Mouse (Mus musculus) myocyte (in vitro differentiated cells): ENCODE results near the gene Bcl2. TPM values are rescaled to one million over a fixed set of nuclear protein-coding genes. Genes with fewer than 3 reads are reported as not detected.

Experiments
- H3K27me3 ChIP-seq: one replicate; pipeline ENCODE4 v1.6.1; 2011; ENCODE audit not compliant: control insufficient read depth, insufficient read depth, insufficient read length
- H3K36me3 ChIP-seq: one replicate; pipeline ENCODE4 v1.6.1; 2011; ENCODE audit not compliant: control insufficient read depth, insufficient read depth
- H3K4me2 ChIP-seq: one replicate; pipeline ENCODE4 v1.6.1; 2011; ENCODE audit warnings: low read depth, control low read depth
- H3K4me3 ChIP-seq: one replicate; pipeline ENCODE4 v1.5.1; 2011; ENCODE audit warnings: mild to moderate bottlenecking, control low read depth, moderate library complexity
- H3K79me2 ChIP-seq: one replicate; pipeline ENCODE4 v1.6.1; 2011; ENCODE audit not compliant: control insufficient read depth, insufficient read depth
- H3ac ChIP-seq: one replicate; pipeline ENCODE4 v1.6.1; 2011; ENCODE audit not compliant: control insufficient read depth, insufficient read length
- CEBPB ChIP-seq: IDR thresholded peaks from 2 replicates; pipeline ENCODE4 v1.6.1; 2011; ENCODE audit warnings: mild to moderate bottlenecking, moderate library complexity; ENCODE audit not compliant: poor library complexity, insufficient read depth, severe bottlenecking
- E2F4 ChIP-seq: IDR thresholded peaks from one replicate; pipeline ENCODE4 v1.6.1; 2011; ENCODE audit warnings: mild to moderate bottlenecking, control low read depth, moderate library complexity; ENCODE audit not compliant: insufficient read depth
- MAX ChIP-seq: IDR thresholded peaks from one replicate; pipeline ENCODE4 v1.6.1; 2011; ENCODE audit warnings: low read depth, mild to moderate bottlenecking, control low read depth
- MYOD1 ChIP-seq, 3 experiments: IDR thresholded peaks; one replicate each; pipeline ENCODE4 v1.6.1; 2011; ENCODE audit warnings: control low read depth in 2 of 3, low read depth in 2 of 3, mild to moderate bottlenecking in 2 of 3, moderate library complexity in 1 of 3; ENCODE audit not compliant: insufficient read length in 2 of 3, control insufficient read depth in 1 of 3
- MYOG ChIP-seq, 3 experiments: IDR thresholded peaks; one replicate each; pipeline ENCODE4 v1.6.1; 2011; ENCODE audit warnings: control low read depth in 2 of 3, low read depth in 2 of 3, mild to moderate bottlenecking in 2 of 3; ENCODE audit not compliant: insufficient read length in 2 of 3, control insufficient read depth in 1 of 3, insufficient read depth in 1 of 3
- POLR2A ChIP-seq: IDR thresholded peaks from one replicate; pipeline ENCODE4 v1.6.1; 2011; ENCODE audit warnings: low read depth, mild to moderate bottlenecking, control low read depth, moderate library complexity; ENCODE audit not compliant: insufficient read length
- POLR2AphosphoS2 ChIP-seq: IDR thresholded peaks from one replicate; pipeline ENCODE4 v1.6.1; 2011; ENCODE audit warnings: low read depth, control low read depth; ENCODE audit not compliant: insufficient read length
- REST ChIP-seq: IDR thresholded peaks from one replicate; pipeline ENCODE4 v1.6.1; 2011; ENCODE audit warnings: mild to moderate bottlenecking, control low read depth, moderate library complexity; ENCODE audit not compliant: insufficient read depth, insufficient read length
- SRF ChIP-seq: IDR thresholded peaks from one replicate; pipeline ENCODE4 v1.6.1; 2011; ENCODE audit warnings: low read depth; ENCODE audit not compliant: control insufficient read depth, insufficient read length
- TCF12 ChIP-seq: IDR thresholded peaks from one replicate; pipeline ENCODE4 v1.6.1; 2011; ENCODE audit warnings: mild to moderate bottlenecking, control low read depth; ENCODE audit not compliant: poor library complexity, insufficient read depth, severe bottlenecking
- TCF3 ChIP-seq: IDR thresholded peaks from one replicate; pipeline ENCODE4 v1.6.1; 2011; ENCODE audit warnings: low read depth, control low read depth; ENCODE audit not compliant: insufficient read length
- USF1 ChIP-seq: IDR thresholded peaks from one replicate; pipeline ENCODE4 v1.6.1; 2011; ENCODE audit warnings: low read depth, mild to moderate bottlenecking, control low read depth, moderate library complexity
- polyA plus RNA-seq: library from polyadenylated mRNA; unstranded; fragments of >200 nt; fragmentation: generic; extraction: Trizol; gene quantifications from one replicate; pipeline ENCODE4 v1.2.1, GENCODE M21; 2012; ENCODE audit warnings: missing spikeins

The Bcl2 gene
- polyA plus RNA-seq, 1 experiment = 1.9 TPM

GRCm38 (mm10) chr1:106597575-106598291 is 116.3 kb downstream of the Bcl2 start:
- Histone ChIP-seq H3K4me3 (no peak overlapping the region), H3K79me2 (no peaks in the 10 kb centered on the region), H3K27me3 (no peaks in the 10 kb centered on the region), H3ac (no peak overlapping the region), H3K36me3 (no peaks in the 10 kb centered on the region), H3K4me2 (no peak overlapping the region)
- TF ChIP-seq TCF12 = no peak
- TF ChIP-seq SRF = no peak
- no peak for TF ChIP-seq E2F4
- no peak for TF ChIP-seq MYOD1 (IDR thresholded peaks at IDR 0.05; ENCODE audit: control insufficient read depth in 1 of 3, insufficient read length in 2 of 3, low read depth in 2 of 3)
- no peak for TF ChIP-seq CEBPB
- no peak for TF ChIP-seq USF1
- TF ChIP-seq MAX = no peak
- TF ChIP-seq MYOG (IDR thresholded peaks at IDR 0.05; ENCODE audit: control insufficient read depth in 1 of 3, insufficient read depth in 1 of 3, insufficient read length in 2 of 3, low read depth in 2 of 3) = no peak
- TF ChIP-seq TCF3 = no peak
- no peak for TF ChIP-seq REST
- no peak for TF ChIP-seq POLR2A
- no peak for TF ChIP-seq POLR2AphosphoS2

GRCm38 (mm10) chr1:106596380-106596779 is 117.7 kb downstream of the Bcl2 start:
- H3K79me2 ChIP-seq = no peaks in the 10 kb centered on the region
- H3K4me2 ChIP-seq = no peak overlapping the region
- no peaks in the 10 kb centered on the region for H3K27me3 ChIP-seq
- TF ChIP-seq SRF = no peak
- no peak for TF ChIP-seq E2F4
- no peak for TF ChIP-seq POLR2A
- no peak for TF ChIP-seq MYOG (IDR thresholded peaks at IDR 0.05; ENCODE audit: control insufficient read depth in 1 of 3, insufficient read depth in 1 of 3, insufficient read length in 2 of 3, low read depth in 2 of 3)
- no peak for TF ChIP-seq REST
- TF ChIP-seq CEBPB = no peak
- TF ChIP-seq TCF3 = no peak
- TF ChIP-seq POLR2AphosphoS2 = no peak
- TF ChIP-seq TCF12 = no peak
- TF ChIP-seq MYOD1 (IDR thresholded peaks at IDR 0.05; ENCODE audit: control insufficient read depth in 1 of 3, insufficient read length in 2 of 3, low read depth in 2 of 3) = no peak
- TF ChIP-seq USF1 = no peak
- TF ChIP-seq MAX = no peak
- no peak overlapping the region for H3K4me3 ChIP-seq
- H3ac ChIP-seq = no peak overlapping the region
- H3K36me3 ChIP-seq = no peaks in the 10 kb centered on the region

GRCm38 (mm10) chr1:106595286-106595885 is 118.7 kb downstream of the Bcl2 start:
- Histone ChIP-seq H3K27me3 (no peaks in the 10 kb centered on the region), H3K36me3 (no peaks in the 10 kb centered on the region), H3K4me3 (no peak overlapping the region), H3ac (no peak overlapping the region), H3K79me2 (no peaks in the 10 kb centered on the region), H3K4me2 (no peak overlapping the region)
- TF ChIP-seq SRF = no peak
- no peak for TF ChIP-seq TCF3
- no peak for TF ChIP-seq MYOD1 (IDR thresholded peaks at IDR 0.05; ENCODE audit: control insufficient read depth in 1 of 3, insufficient read length in 2 of 3, low read depth in 2 of 3)
- no peak for TF ChIP-seq USF1
- TF ChIP-seq POLR2AphosphoS2 = no peak
- TF ChIP-seq MAX = no peak
- no peak for TF ChIP-seq POLR2A
- no peak for TF ChIP-seq MYOG (IDR thresholded peaks at IDR 0.05; ENCODE audit: control insufficient read depth in 1 of 3, insufficient read depth in 1 of 3, insufficient read length in 2 of 3, low read depth in 2 of 3)

- no peak for TF ChIP-seq MYOD1 (IDR thresholded peaks at IDR 0.05; ENCODE audit: control insufficient read depth in 1 of 3, insufficient read length in 2 of 3, low read depth in 2 of 3)
- no peak for TF ChIP-seq POLR2AphosphoS2
- no peak for TF ChIP-seq USF1
- no peak for TF ChIP-seq TCF12
- no peak for TF ChIP-seq MAX
- no peak for TF ChIP-seq E2F4
- no peak for TF ChIP-seq SRF
- no peak for TF ChIP-seq CEBPB
- no peak for TF ChIP-seq POLR2A
- no peak for TF ChIP-seq MYOG (IDR thresholded peaks at IDR 0.05; ENCODE audit: control insufficient read depth in 1 of 3, insufficient read depth in 1 of 3, insufficient read length in 2 of 3, low read depth in 2 of 3)
- TF ChIP-seq TCF3 = no peak
- no peak for TF ChIP-seq REST
- Histone ChIP-seq H3K27me3 (no peaks in the 10 kb centered on the region), H3ac (no peak overlapping the region), H3K36me3 (no peaks in the 10 kb centered on the region), H3K4me2 (no peak overlapping the region), H3K4me3 (no peak overlapping the region), H3K79me2 (no peaks in the 10 kb centered on the region)
These were observed 122.8 kb downstream of the Bcl2 start for GRCm38 (mm10) chr1:106591180-106591774.
